Mouse (Mus musculus) adrenal gland, adult 10 weeks (tissue): ENCODE data around the gene Zfp445. TPM values are rescaled to one million over a fixed set of nuclear protein-coding genes. Genes with fewer than 3 reads are reported as not detected.

Experiments
- polyA plus RNA-seq: library from polyadenylated mRNA; stranded (reverse); fragments of 350-450 nt; fragmentation: Illumina TruSeq; extraction: RNeasy Lipid Tissue Mini Kit (QIAGEN cat#74804); gene quantifications from one replicate; pipeline ENCODE4 v1.2.3, GENCODE M21; 2014; ENCODE audit warnings: low read depth, low replicate concordance

The Zfp445 gene
- polyA plus RNA-seq = 173 TPM

GRCm38 (mm10) chr9:122865697-122866166, at the start of gene Zfp445:
Zfp445 (minus strand) TSS chr9:122866006.

GRCm38 (mm10) chr9:122885385-122885784, 19.6 kb upstream of the Zfp445 start, which contains the start of gene Zkscan7:
Zkscan7 (plus strand) TSS chr9:122885685.

GRCm38 (mm10) chr9:122843760-122844159, 22.0 kb downstream of the Zfp445 start, which contains the start of gene Gm35549:
Gm35549 (minus strand) TSS chr9:122844035.

GRCm38 (mm10) chr9:122805053-122805844, 60.6 kb downstream of the Zfp445 start, which contains the start of gene Tcaim:
Tcaim (plus strand) TSS chr9:122805539.

Other genes with a start within 250 kb of the Zfp445 start
- gene Topaz1, start 118.7 kb downstream of the Zfp445 start, polyA plus RNA-seq = not detected
- gene Tcaim, start 60.5 kb downstream of the Zfp445 start, polyA plus RNA-seq = 53.7 TPM
- gene Gm35549, start 22.0 kb downstream of the Zfp445 start, polyA plus RNA-seq = not detected
- 21.9 TPM for gene Zkscan7, start 19.7 kb upstream of the Zfp445 start, polyA plus RNA-seq
- 6.7 TPM for gene Zfp105, start 57.1 kb upstream of the Zfp445 start, polyA plus RNA-seq
- gene 1110059G10Rik, start 85.0 kb upstream of the Zfp445 start, polyA plus RNA-seq = 109 TPM
- 5.4 TPM for gene Kif15, start 85.0 kb upstream of the Zfp445 start, polyA plus RNA-seq
- 15.1 TPM for gene Tmem42, start 155.3 kb upstream of the Zfp445 start, polyA plus RNA-seq
- not detected for gene Tgm4, start 168.7 kb upstream of the Zfp445 start, polyA plus RNA-seq
- gene Zdhhc3, start 247.2 kb upstream of the Zfp445 start, polyA plus RNA-seq = 50.1 TPM
- gene Exosc7, start 247.2 kb upstream of the Zfp445 start, polyA plus RNA-seq = 9.0 TPM